Mouse (Mus musculus): ENCODE measurements around the gene Adora1. TPM values are rescaled to one million over a fixed set of nuclear protein-coding genes. Genes with fewer than 3 reads are reported as not detected.

Adora1 gene
- polyA plus RNA-seq, 1 experiment from 2014 or later: 26.0 TPM

DNA sequence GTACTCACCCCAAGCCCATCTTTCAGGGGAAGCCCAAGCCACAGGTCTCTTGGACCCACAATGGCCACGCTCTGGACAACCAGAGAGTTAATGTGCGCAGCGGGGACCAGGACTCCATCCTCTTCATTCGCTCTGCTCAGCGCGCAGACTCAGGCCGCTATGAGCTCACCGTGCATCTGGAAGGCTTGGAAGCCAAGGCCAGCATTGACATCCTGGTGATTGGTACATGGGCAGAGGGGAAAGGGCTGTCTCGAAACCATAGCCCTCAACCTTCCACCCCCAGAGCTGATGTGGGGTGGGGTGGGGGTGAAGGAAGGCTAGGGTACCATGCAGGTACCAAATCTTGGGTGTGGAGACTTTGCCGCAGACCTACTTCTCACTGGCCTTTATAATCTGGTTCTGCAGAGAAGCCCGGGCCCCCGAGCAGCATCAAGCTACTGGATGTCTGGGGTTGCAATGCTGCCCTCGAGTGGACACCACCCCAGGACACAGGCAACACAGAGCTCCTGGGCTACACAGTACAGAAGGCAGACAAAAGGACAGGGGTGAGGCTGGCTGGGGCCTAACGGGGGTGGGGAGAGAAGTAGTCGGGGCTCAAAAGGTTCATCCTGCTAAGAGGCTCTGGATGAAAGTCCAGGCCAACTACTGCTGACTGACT is 37.8 kb downstream of the Adora1 start:
- Histone ChIP-seq H3K4me1 (replicated peaks) (peaks cover 8% of the 10 kb centered on the region), H3K4me3 (no peak overlapping the region), H3K36me3 (no peaks in the 10 kb centered on the region), H3K9me3 (no peaks in the 10 kb centered on the region), H3K27me3 (no peaks in the 10 kb centered on the region), H3K9ac (no peak overlapping the region), H3K4me2 (no peak overlapping the region), H3K27ac (replicated peaks) (no peak overlapping the region)
- no peak for ATAC-seq (ENCODE audit: low FRiP score, low read depth)
- WGBS: 82% methylated on average over 15 of the region's 15 CpGs

DNA sequence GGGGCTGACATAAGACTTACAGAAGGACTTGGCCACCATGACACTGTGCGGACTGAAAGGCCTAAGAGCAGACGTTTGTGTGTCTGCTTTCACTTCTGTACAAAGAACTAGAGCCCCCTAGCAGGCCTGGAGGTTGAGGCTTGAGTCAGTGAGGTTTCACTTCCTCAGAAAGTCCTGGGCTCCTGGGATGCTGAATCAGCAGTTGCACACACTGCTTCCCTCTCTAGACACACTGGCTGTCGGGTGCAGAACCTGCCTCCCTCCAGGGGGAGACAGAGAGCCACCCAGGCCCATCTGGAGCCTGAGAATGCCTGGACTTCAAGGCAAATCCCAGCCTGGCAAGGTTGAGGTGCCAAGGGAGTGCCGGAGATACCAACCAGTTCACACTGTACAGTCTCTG is 38.8 kb downstream of the Adora1 start:
- H3K9ac ChIP-seq: no peak overlapping the region
- no peak for ATAC-seq (ENCODE audit: low FRiP score, low read depth)
- H3K27me3 ChIP-seq: no peaks in the 10 kb centered on the region
- no peak overlapping the region for H3K4me2 ChIP-seq
- H3K9me3 ChIP-seq: no peaks in the 10 kb centered on the region
- H3K27ac ChIP-seq (replicated peaks): no peak overlapping the region
- no peak overlapping the region for H3K4me3 ChIP-seq
- no peaks in the 10 kb centered on the region for H3K36me3 ChIP-seq
- peaks cover 8% of the 10 kb centered on the region for H3K4me1 ChIP-seq (replicated peaks)
- WGBS: 66% methylated on average over 4 of the region's 4 CpGs

GRCm38 (mm10) chr1:134195979-134196378 is 39.3 kb downstream of the Adora1 start:
- no peak for ATAC-seq (ENCODE audit: low FRiP score, low read depth)
- WGBS: 42% methylated on average over 4 of the region's 4 CpGs
- Histone ChIP-seq H3K9ac (no peak overlapping the region), H3K27ac (replicated peaks) (no peak overlapping the region), H3K9me3 (no peaks in the 10 kb centered on the region), H3K36me3 (no peaks in the 10 kb centered on the region), H3K4me1 (replicated peaks) (peaks cover 8% of the 10 kb centered on the region), H3K4me2 (no peak overlapping the region), H3K27me3 (no peaks in the 10 kb centered on the region), H3K4me3 (no peak overlapping the region)

DNA sequence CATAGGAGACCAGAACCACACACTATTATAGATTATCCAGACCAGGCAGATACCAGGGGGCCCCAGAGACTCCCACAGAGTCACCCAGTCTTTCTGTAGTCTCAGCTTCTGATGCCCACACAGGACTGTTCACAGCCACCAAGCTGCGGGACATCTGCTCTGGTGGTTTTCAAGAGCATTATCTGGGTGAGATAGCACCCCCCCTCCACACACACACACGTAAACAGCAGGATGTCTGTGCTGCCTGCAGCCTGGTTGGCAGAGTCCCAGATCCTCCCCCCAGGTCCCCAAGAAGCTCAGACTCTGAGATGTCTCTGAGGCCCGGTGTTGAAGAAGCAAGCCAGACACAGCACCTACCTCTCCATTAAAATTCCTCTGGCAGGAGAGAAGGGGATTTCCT is 39.7 kb downstream of the Adora1 start:
- 45% methylated on average over 3 of the region's 3 CpGs for WGBS
- H3K4me2 ChIP-seq: no peak overlapping the region
- H3K36me3 ChIP-seq: no peaks in the 10 kb centered on the region
- no peak overlapping the region for H3K4me3 ChIP-seq
- no peak overlapping the region for H3K9ac ChIP-seq
- ATAC-seq (ENCODE audit: low FRiP score, low read depth): no peak
- no peaks in the 10 kb centered on the region for H3K27me3 ChIP-seq
- no peaks in the 10 kb centered on the region for H3K9me3 ChIP-seq
- H3K4me1 ChIP-seq (replicated peaks): peaks cover 8% of the 10 kb centered on the region
- H3K27ac ChIP-seq (replicated peaks): no peak overlapping the region

DNA sequence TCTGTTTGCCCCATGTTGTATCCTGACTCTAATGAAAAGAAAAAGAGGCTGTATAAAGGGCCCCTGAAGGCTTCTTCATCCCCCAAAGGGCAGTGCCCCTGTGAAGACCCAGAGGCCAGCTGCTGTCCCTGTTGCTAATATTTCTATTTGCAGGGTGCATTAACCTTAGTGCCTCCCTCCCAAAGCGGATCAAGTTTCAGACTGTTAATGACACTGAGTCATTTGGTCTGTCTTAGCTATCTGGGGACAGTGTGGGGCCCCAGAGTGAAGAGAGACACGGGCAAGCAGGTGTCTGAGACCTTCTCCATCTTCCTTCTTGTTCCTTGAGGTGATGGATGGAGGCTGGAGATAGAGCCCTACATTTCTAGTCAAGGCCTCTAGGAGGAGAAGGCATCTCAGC is 40.1 kb downstream of the Adora1 start:
- Histone ChIP-seq H3K27me3 (no peaks in the 10 kb centered on the region), H3K9ac (no peak overlapping the region), H3K27ac (replicated peaks) (no peak overlapping the region), H3K4me2 (no peak overlapping the region), H3K4me1 (replicated peaks) (peaks cover 8% of the 10 kb centered on the region), H3K36me3 (no peaks in the 10 kb centered on the region), H3K9me3 (no peaks in the 10 kb centered on the region), H3K4me3 (no peak overlapping the region)
- no peak for ATAC-seq (ENCODE audit: low FRiP score, low read depth)
- WGBS: 61% methylated on average over 2 of the region's 2 CpGs

DNA sequence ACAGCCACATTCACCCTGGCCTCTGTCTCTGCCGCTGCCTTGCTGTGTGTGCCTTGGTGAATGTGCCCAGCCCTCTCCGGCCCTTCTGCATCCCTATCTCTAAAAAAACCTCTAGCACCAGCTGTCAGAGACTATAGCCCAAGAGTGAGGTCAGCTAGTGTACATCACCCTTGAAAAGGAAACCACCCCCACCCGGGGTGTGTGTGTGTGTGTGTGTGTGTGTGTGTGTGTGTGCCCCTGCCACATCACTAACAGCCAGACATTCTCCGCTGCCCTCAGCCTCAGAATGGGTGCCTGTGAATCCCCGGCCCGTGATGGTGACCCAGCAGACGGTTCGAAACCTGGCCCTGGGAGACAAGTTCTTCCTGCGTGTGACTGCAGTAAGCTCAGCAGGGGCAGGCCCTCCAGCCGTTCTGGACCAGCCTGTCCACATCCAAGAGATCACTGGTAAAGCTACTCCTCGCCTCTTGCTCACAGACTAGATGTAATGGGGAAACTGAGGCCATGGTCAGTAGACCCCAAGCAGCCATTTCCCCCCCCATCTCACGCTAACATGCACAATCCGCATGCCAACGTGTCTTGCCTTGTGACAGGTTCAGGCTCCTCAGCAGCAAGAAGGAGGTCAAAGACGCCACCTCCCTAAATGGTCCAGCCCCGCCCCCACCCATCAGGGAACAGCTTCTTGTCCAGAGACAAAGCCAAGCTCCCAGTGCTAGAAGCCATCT is 40.8 kb downstream of the Adora1 start:
- no peaks in the 10 kb centered on the region for H3K36me3 ChIP-seq
- peaks cover 14% of the 10 kb centered on the region for H3K4me1 ChIP-seq (replicated peaks)
- H3K9ac ChIP-seq: no peak overlapping the region
- no peak overlapping the region for H3K4me3 ChIP-seq
- H3K4me2 ChIP-seq: no peak overlapping the region
- 71% methylated on average over 16 of the region's 16 CpGs for whole genome bisulfite sequencing
- H3K9me3 ChIP-seq: no peaks in the 10 kb centered on the region
- no peaks in the 10 kb centered on the region for H3K27me3 ChIP-seq
- ATAC-seq (ENCODE audit: low FRiP score, low read depth): no peak
- no peak overlapping the region for H3K27ac ChIP-seq (replicated peaks)

GRCm38 (mm10) chr1:134193674-134194197 is 41.5 kb downstream of the Adora1 start:
- WGBS: 74% methylated on average over 7 of the region's 7 CpGs
- Histone ChIP-seq H3K36me3 (no peaks in the 10 kb centered on the region), H3K9ac (no peak overlapping the region), H3K4me3 (no peak overlapping the region), H3K27ac (replicated peaks) (no peak overlapping the region), H3K4me2 (no peak overlapping the region), H3K9me3 (no peaks in the 10 kb centered on the region), H3K4me1 (replicated peaks) (peaks cover 21% of the 10 kb centered on the region), H3K27me3 (no peaks in the 10 kb centered on the region)
- no peak for ATAC-seq (ENCODE audit: low FRiP score, low read depth)

DNA sequence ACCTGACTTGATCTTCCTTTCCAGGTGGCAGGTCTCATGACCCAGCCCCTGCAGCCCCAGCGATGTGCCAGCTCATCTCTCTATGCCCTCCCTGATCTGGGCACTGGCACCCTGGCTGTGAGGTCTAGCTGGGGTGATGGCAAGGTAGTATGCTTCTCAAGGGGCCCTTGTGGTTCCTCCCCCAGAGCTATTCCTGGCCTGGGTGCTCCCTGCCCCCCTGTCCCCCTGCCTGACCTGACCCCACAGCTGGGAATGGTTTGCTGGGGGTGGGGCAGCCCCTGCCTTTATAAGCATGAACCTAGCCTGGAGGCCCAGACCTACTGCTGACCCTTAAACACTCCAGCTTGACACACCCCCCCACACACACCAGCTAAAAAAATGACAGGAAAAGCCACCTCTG is 42.1 kb downstream of the Adora1 start, which contains the start of gene Mybph:
TSS of gene Mybph (plus strand) at position 323 of the 400 bp plus-strand sequence.
- no peak within 1 kb of the TSS for H3K9ac ChIP-seq
- no peaks in the 10 kb centered on the region for H3K9me3 ChIP-seq
- 88% methylated on average over 1 of the region's 1 CpGs for WGBS
- H3K4me3 ChIP-seq: no peak within 1 kb of the TSS
- H3K4me1 ChIP-seq (replicated peaks): peaks cover 28% of the 10 kb centered on the region
- H3K36me3 ChIP-seq: no peaks in the 10 kb centered on the region
- H3K4me2 ChIP-seq: no peak within 1 kb of the TSS
- no peak for ATAC-seq (ENCODE audit: low FRiP score, low read depth)
- H3K27ac ChIP-seq (replicated peaks): no peak within 1 kb of the TSS
- H3K27me3 ChIP-seq: no peaks in the 10 kb centered on the region

GRCm38 (mm10) chr1:134192024-134192423 is 43.2 kb downstream of the Adora1 start:
- no peak for ATAC-seq (ENCODE audit: low FRiP score, low read depth)
- WGBS: 66% methylated on average over 4 of the region's 4 CpGs
- no peak overlapping the region for H3K4me3 ChIP-seq
- no peaks in the 10 kb centered on the region for H3K27me3 ChIP-seq
- peaks cover 31% of the 10 kb centered on the region for H3K4me1 ChIP-seq (replicated peaks)
- H3K9me3 ChIP-seq: no peaks in the 10 kb centered on the region
- H3K4me2 ChIP-seq: no peak overlapping the region
- no peak overlapping the region for H3K27ac ChIP-seq (replicated peaks)
- H3K9ac ChIP-seq: no peak overlapping the region
- no peaks in the 10 kb centered on the region for H3K36me3 ChIP-seq

GRCm38 (mm10) chr1:134191192-134191591 is 44.0 kb downstream of the Adora1 start:
- 87% methylated on average over 5 of the region's 5 CpGs for WGBS
- ATAC-seq (ENCODE audit: low FRiP score, low read depth): no peak

GRCm38 (mm10) chr1:134188989-134189729 is 46.1 kb downstream of the Adora1 start:
- WGBS: 19% methylated on average over 12 of the region's 12 CpGs
- Histone ChIP-seq H3K27ac (replicated peaks) (no peak overlapping the region; the same call in 1 of the 2 replicates), H3K4me1 (replicated peaks) (peaks cover 22% of the 10 kb centered on the region), H3K36me3 (no peaks in the 10 kb centered on the region), H3K9ac (no peak overlapping the region), H3K9me3 (no peaks in the 10 kb centered on the region), H3K27me3 (no peaks in the 10 kb centered on the region), H3K4me2 (peak overlapping the region; percentile 6; the same call in 1 of the 2 replicates), H3K4me3 (no peak overlapping the region)
- no peak for ATAC-seq (ENCODE audit: low FRiP score, low read depth)

More at GRCm38 (mm10) chr1:134191192-134191591, 44.0 kb downstream of the Adora1 start:
- no peaks in the 10 kb centered on the region for H3K9me3 ChIP-seq
- no peak overlapping the region for H3K4me3 ChIP-seq
- no peaks in the 10 kb centered on the region for H3K27me3 ChIP-seq
- H3K27ac ChIP-seq (replicated peaks): no peak overlapping the region
- H3K9ac ChIP-seq: no peak overlapping the region
- H3K4me1 ChIP-seq (replicated peaks): peaks cover 30% of the 10 kb centered on the region
- no peaks in the 10 kb centered on the region for H3K36me3 ChIP-seq
- no peak overlapping the region for H3K4me2 ChIP-seq

DNA sequence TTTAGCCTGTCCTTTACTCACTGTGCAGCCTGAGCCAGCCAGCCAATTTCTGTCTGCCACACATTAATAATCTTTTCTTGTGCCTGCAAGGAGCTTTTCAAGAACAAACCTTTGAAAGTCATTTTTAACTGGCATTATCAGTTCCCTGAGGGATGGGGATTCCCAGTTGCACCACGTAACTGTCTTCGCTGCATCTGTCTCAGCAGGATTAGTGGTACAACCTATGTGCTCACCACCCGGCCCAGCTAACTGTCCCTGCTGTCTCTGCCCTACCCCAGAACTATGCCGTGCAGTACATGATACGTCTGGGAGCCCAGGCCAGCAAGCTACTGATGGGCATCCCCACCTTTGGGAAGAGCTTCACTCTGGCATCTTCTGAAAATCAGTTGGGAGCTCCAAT is 47.0 kb downstream of the Adora1 start:
- peaks cover 22% of the 10 kb centered on the region for H3K4me1 ChIP-seq (replicated peaks)
- no peak overlapping the region for H3K9ac ChIP-seq
- no peak for ATAC-seq (ENCODE audit: low FRiP score, low read depth)
- peak overlapping the region; percentile 28 for H3K27ac ChIP-seq (replicated peaks)
- H3K9me3 ChIP-seq: no peaks in the 10 kb centered on the region
- no peak overlapping the region for H3K4me2 ChIP-seq
- WGBS: 55% methylated on average over 5 of the region's 5 CpGs
- H3K4me3 ChIP-seq: no peak overlapping the region
- no peaks in the 10 kb centered on the region for H3K27me3 ChIP-seq
- H3K36me3 ChIP-seq: no peaks in the 10 kb centered on the region
